Mouse (Mus musculus) midbrain, embryonic 14.5 days (tissue): ENCODE measurements at regions not wholly inside any gene's neighbourhood (a gene's known extent, or its start where the extent isn't known, plus 50 kb on each side); places are given as distances from the start of the nearest gene placed in this dataset.

Source experiments
- ATAC-seq: fragments of 200-750 bp; cut with Nextera tagmentation; 2 replicates; pipeline ENCODE4 v1.8.0; 2017; ENCODE audit warnings: moderate number of reproducible peaks, moderate library complexity; ENCODE audit not compliant: low FRiP score, low TSS enrichment
- DNase-seq: peaks from one replicate; pipeline ENCODE4 v3.0.0-alpha.2; 2015
- H3K27ac ChIP-seq: fragments of 300-500 bp; sonication (generic); replicated peaks from 2 replicates; pipeline ENCODE4 v1.5.1; 2014; ENCODE audit warnings: mild to moderate bottlenecking, low read depth, low read length, moderate library complexity
- H3K27me3 ChIP-seq: fragments of 300-500 bp; sonication (generic); 2 replicates; pipeline ENCODE4 v1.6.1; 2014; ENCODE audit warnings: low read length, control low read depth, mixed read lengths; ENCODE audit not compliant: control insufficient read depth, insufficient read depth
- H3K36me3 ChIP-seq: fragments of 300-500 bp; sonication (generic); 2 replicates; pipeline ENCODE4 v1.6.1; 2014; ENCODE audit warnings: low read length, control low read depth; ENCODE audit not compliant: control insufficient read depth, insufficient read depth
- H3K4me1 ChIP-seq: fragments of 300-500 bp; sonication (generic); 2 replicates; pipeline ENCODE4 v1.6.1; 2014; ENCODE audit warnings: mild to moderate bottlenecking, antibody characterized with exemption, low read length, control low read depth; ENCODE audit not compliant: control insufficient read depth, insufficient read depth
- H3K4me2 ChIP-seq: fragments of 300-500 bp; sonication (generic); 2 replicates; pipeline ENCODE4 v1.6.1; 2014; ENCODE audit warnings: mild to moderate bottlenecking, low read length, moderate library complexity
- H3K4me3 ChIP-seq: fragments of 300-500 bp; sonication (generic); replicated peaks from 2 replicates; pipeline ENCODE4 v1.5.1; 2014; ENCODE audit warnings: low read depth, low read length
- H3K9ac ChIP-seq: fragments of 300-500 bp; sonication (generic); replicated peaks from 2 replicates; pipeline ENCODE4 v1.6.1; 2014; ENCODE audit warnings: mild to moderate bottlenecking, low read length, moderate library complexity
- H3K9me3 ChIP-seq: fragments of 300-500 bp; sonication (generic); 2 replicates; pipeline ENCODE4 v1.6.1; 2016; ENCODE audit warnings: low read length, control low read depth, mixed read lengths; ENCODE audit not compliant: control insufficient read depth
- WGBS: fragments of 180-500 bp; shearing (Covaris S2); extraction: QIAGEN DNeasy Blood & Tissue Kit; methylation state at CpG from one replicate; pipeline ENCODE4 v1.1.7; 2014; 5-methylcytosine and 5-hydroxymethylcytosine counted together

GRCm38 (mm10) chr3:34168087-34168486 is 87.0 kb upstream of the Dnajc19 start:
- no peak for DNase-seq
- 94% methylated on average over 1 of the region's 1 CpGs for WGBS
- peaks cover 3% of the 10 kb centered on the region; the same call in 1 of the 2 replicates for H3K4me1 ChIP-seq
- no peak overlapping the region for H3K4me2 ChIP-seq
- H3K36me3 ChIP-seq: no peaks in the 10 kb centered on the region
- H3K4me3 ChIP-seq: no peak overlapping the region
- no peak overlapping the region for H3K27ac ChIP-seq
- H3K9ac ChIP-seq: no peak overlapping the region
- no peaks in the 10 kb centered on the region for H3K9me3 ChIP-seq
- no peaks in the 10 kb centered on the region for H3K27me3 ChIP-seq
- ATAC-seq: no peak

- DNase-seq (peak; percentile 20), ATAC-seq (no peak)
- no peak overlapping the region for H3K4me3 ChIP-seq
Observed at GRCm38 (mm10) chr3:34150036-34150435, 68.9 kb upstream of the Dnajc19 start.

GRCm38 (mm10) chr3:34143652-34144051 is 62.5 kb upstream of the Dnajc19 start:
- no peaks in the 10 kb centered on the region for H3K36me3 ChIP-seq
- WGBS: 79% methylated on average over 2 of the region's 2 CpGs
- DNase-seq (no peak), ATAC-seq (no peak)
- H3K9ac ChIP-seq: no peak overlapping the region
- no peaks in the 10 kb centered on the region; the same call in 1 of the 2 replicates for H3K9me3 ChIP-seq
- H3K27me3 ChIP-seq: no peaks in the 10 kb centered on the region
- H3K4me3 ChIP-seq: no peak overlapping the region
- no peak overlapping the region for H3K4me2 ChIP-seq
- H3K4me1 ChIP-seq: no peaks in the 10 kb centered on the region
- H3K27ac ChIP-seq: no peak overlapping the region

More at GRCm38 (mm10) chr3:34150036-34150435, 68.9 kb upstream of the Dnajc19 start:
- Histone ChIP-seq H3K27me3 (no peaks in the 10 kb centered on the region), H3K9me3 (no peaks in the 10 kb centered on the region), H3K4me2 (no peak overlapping the region), H3K36me3 (no peaks in the 10 kb centered on the region), H3K9ac (no peak overlapping the region), H3K4me1 (no peaks in the 10 kb centered on the region), H3K27ac (no peak overlapping the region)
- 52% methylated on average over 2 of the region's 2 CpGs for WGBS

- Histone ChIP-seq H3K36me3 (no peaks in the 10 kb centered on the region), H3K4me3 (no peak overlapping the region), H3K27ac (no peak overlapping the region), H3K9ac (no peak overlapping the region), H3K27me3 (no peaks in the 10 kb centered on the region), H3K9me3 (no peaks in the 10 kb centered on the region; the same call in 1 of the 2 replicates), H3K4me1 (no peaks in the 10 kb centered on the region), H3K4me2 (no peak overlapping the region)
- 84% methylated on average over 9 of the region's 9 CpGs for WGBS
- no peak for ATAC-seq
- no peak for DNase-seq
Observed at GRCm38 (mm10) chr3:34139227-34139626, 58.1 kb upstream of the Dnajc19 start.

- H3K27me3 ChIP-seq: no peaks in the 10 kb centered on the region
- 82% methylated on average over 7 of the region's 7 CpGs for WGBS
Observed at GRCm38 (mm10) chr3:34137984-34138383, 56.9 kb upstream of the Dnajc19 start.

GRCm38 (mm10) chr3:34136385-34136784 is 55.3 kb upstream of the Dnajc19 start:
- WGBS: 85% methylated on average over 2 of the region's 2 CpGs

More at GRCm38 (mm10) chr3:34137984-34138383, 56.9 kb upstream of the Dnajc19 start:
- Histone ChIP-seq H3K9me3 (no peaks in the 10 kb centered on the region; the same call in 1 of the 2 replicates), H3K4me2 (no peak overlapping the region), H3K4me1 (no peaks in the 10 kb centered on the region), H3K27ac (no peak overlapping the region), H3K4me3 (no peak overlapping the region), H3K36me3 (no peaks in the 10 kb centered on the region), H3K9ac (no peak overlapping the region)
- ATAC-seq (no peak), DNase-seq (no peak)

More at GRCm38 (mm10) chr3:34136385-34136784, 55.3 kb upstream of the Dnajc19 start:
- Histone ChIP-seq H3K9me3 (no peaks in the 10 kb centered on the region), H3K27me3 (no peaks in the 10 kb centered on the region), H3K4me2 (no peak overlapping the region), H3K9ac (no peak overlapping the region), H3K4me1 (no peaks in the 10 kb centered on the region), H3K27ac (no peak overlapping the region), H3K36me3 (no peaks in the 10 kb centered on the region), H3K4me3 (no peak overlapping the region)
- no peak for ATAC-seq
- DNase-seq: no peak
